Mouse (Mus musculus): ENCODE data around the gene Mdga1. TPM values are rescaled to one million over a fixed set of nuclear protein-coding genes. Genes with fewer than 3 reads are reported as not detected.
"Not testable (repeated sequence)": the region's sequence is repeated elsewhere in the genome, so short reads cannot be mapped to it uniquely, and the experiment has no call there.

Gene Mdga1
- total RNA-seq, 2 experiments from 2014 or later, result 30.4 to 36.6 TPM

- intact Hi-C loops (cut with DNase I), result no loop called here
- DNase-seq (ENCODE audit: low spot score in 2 of 2), result no peak
Observed at GRCm38 (mm10) chr17:29788573-29788972, 181.3 kb downstream of the Mdga1 start.

GRCm38 (mm10) chr17:29784820-29785219 lies 185.1 kb downstream of the Mdga1 start:
- intact Hi-C loops (cut with DNase I), result no loop called here
- DNase-seq (ENCODE audit: low spot score in 2 of 2), result no peak

- DNase-seq (ENCODE audit: low spot score in 2 of 2); intact Hi-C loops (cut with DNase I): not testable (repeated sequence)
Observed at GRCm38 (mm10) chr17:29781472-29781871, 188.4 kb downstream of the Mdga1 start.

DNA sequence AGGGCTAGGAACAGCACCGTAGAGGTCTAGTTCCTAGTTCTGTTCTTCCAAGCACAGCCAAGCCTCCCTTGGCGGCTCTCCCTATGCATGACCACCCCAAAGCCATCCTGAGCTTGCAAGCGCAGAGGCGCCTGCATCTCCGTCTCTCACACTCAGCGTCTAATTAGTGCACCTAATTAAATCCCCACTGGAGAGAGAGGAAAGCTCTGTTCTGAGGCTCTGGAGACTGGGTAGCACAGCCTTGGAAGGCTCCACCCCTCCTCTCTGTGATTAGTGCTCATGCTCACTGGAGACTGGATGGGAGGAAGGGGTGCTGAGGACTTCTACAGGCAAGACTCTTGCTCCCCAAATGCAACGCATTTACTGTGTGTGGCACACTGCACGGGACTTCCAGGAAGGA lies 191.9 kb downstream of the Mdga1 start:
- DNase-seq (ENCODE audit: low spot score in 2 of 2), result no peak
- intact Hi-C loops (cut with DNase I), result no loop called here

Other genes starting within 250 kb of the Mdga1 start
- 100 to 1,000 TPM; 114 to 122 TPM for gene Zfand3, start 34.6 kb upstream of the Mdga1 start, total RNA-seq (2021)